Mouse (Mus musculus) liver, embryonic 11.5 days (tissue): ENCODE measurements around the gene Naglu. TPM values are rescaled to one million over a fixed set of nuclear protein-coding genes. Genes with fewer than 3 reads are reported as not detected.

ENCODE experiments used
- ATAC-seq: fragments of 200-750 bp; cut with Nextera tagmentation; replicated peaks from 2 replicates; pipeline ENCODE4 v1.8.0; 2017; ENCODE audit warnings: moderate number of reproducible peaks, mild to moderate bottlenecking, moderate TSS enrichment, moderate library complexity; ENCODE audit not compliant: low FRiP score
- DNase-seq: peaks from one replicate; pipeline ENCODE4 v3.0.0-alpha.2; 2017; ENCODE audit warnings: low spot score
- H3K27ac ChIP-seq: fragments of 300-500 bp; sonication (generic); 2 replicates; pipeline ENCODE4 v1.5.1; 2014; ENCODE audit warnings: mild to moderate bottlenecking, low read depth, low read length, control low read depth
- H3K27me3 ChIP-seq: fragments of 300-500 bp; sonication (generic); replicated peaks from 2 replicates; pipeline ENCODE4 v1.6.1; 2014; ENCODE audit warnings: low read length, mixed read lengths; ENCODE audit not compliant: control insufficient read depth, insufficient read depth
- H3K36me3 ChIP-seq: fragments of 300-500 bp; sonication (generic); 2 replicates; pipeline ENCODE4 v1.6.1; 2014; ENCODE audit warnings: mild to moderate bottlenecking, low read length, moderate library complexity, mixed read lengths; ENCODE audit not compliant: control insufficient read depth, insufficient read depth
- H3K4me1 ChIP-seq: fragments of 300-500 bp; sonication (generic); replicated peaks from 2 replicates; pipeline ENCODE4 v1.6.1; 2014; ENCODE audit warnings: low read length, mixed read lengths; ENCODE audit not compliant: control insufficient read depth, insufficient read depth
- H3K4me2 ChIP-seq: fragments of 300-500 bp; sonication (generic); 2 replicates; pipeline ENCODE4 v1.6.1; 2014; ENCODE audit warnings: mild to moderate bottlenecking, control low read depth, moderate library complexity
- H3K4me3 ChIP-seq: fragments of 300-500 bp; sonication (generic); 2 replicates; pipeline ENCODE4 v1.5.1; 2014; ENCODE audit warnings: low read depth, low read length, control low read depth
- H3K9ac ChIP-seq: fragments of 300-500 bp; sonication (generic); 2 replicates; pipeline ENCODE4 v1.6.1; 2014; ENCODE audit warnings: low read depth, low read length, control low read depth
- H3K9me3 ChIP-seq: fragments of 300-500 bp; sonication (generic); 2 replicates; pipeline ENCODE4 v1.6.1; 2016; ENCODE audit warnings: low read length, inconsistent platforms, mixed read lengths; ENCODE audit not compliant: control insufficient read depth
- WGBS: fragments of 180-500 bp; shearing (Covaris S2); extraction: QIAGEN DNeasy Blood & Tissue Kit; methylation state at CpG from one replicate; pipeline ENCODE4 v1.1.7; 2014; 5-methylcytosine and 5-hydroxymethylcytosine counted together
- polyA plus RNA-seq: library from polyadenylated mRNA; unstranded; fragments of >200 nt; fragmentation: Nextera tagmentation; extraction: Ambion mirVana; gene quantifications from 2 replicates; pipeline ENCODE4 v1.2.1, GENCODE M21; 2014

The Naglu gene
- polyA plus RNA-seq, 1 experiment from 2014 or later = 8.0 TPM

DNA sequence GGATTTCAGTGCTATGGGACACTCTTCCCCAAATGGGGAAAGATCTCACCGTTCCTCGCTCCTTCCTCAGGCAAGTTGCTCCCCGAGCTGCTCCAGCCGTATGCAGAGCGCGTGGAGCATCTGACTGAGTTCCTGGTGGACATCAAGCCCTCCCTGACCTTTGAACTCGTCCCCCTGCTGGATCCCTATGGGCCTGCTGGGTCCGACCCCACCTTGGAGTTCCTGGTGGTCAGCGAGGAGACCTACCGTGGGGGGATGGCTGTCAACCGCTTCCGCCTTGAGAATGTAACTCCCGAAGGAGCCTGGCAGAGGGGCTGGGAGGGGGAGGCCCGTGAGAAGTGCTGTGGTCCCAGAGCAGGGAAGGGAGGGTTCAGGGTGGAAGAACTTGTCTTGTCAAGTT lies 14.4 kb downstream of the Naglu start:
- Histone ChIP-seq H3K36me3 (peaks cover 9% of the 10 kb centered on the region), H3K4me3 (peak overlapping the region; percentile 64; the same call in 1 of the 2 replicates), H3K4me2 (peak overlapping the region; percentile 74; the same call in 1 of the 2 replicates), H3K4me1 (peaks cover 42% of the 10 kb centered on the region), H3K27ac (no peak overlapping the region), H3K9me3 (no peaks in the 10 kb centered on the region), H3K27me3 (peaks cover 19% of the 10 kb centered on the region), H3K9ac (no peak overlapping the region)
- DNase-seq = no peak
- no peak for ATAC-seq
- WGBS = 89% methylated on average over 14 of the region's 14 CpGs

DNA sequence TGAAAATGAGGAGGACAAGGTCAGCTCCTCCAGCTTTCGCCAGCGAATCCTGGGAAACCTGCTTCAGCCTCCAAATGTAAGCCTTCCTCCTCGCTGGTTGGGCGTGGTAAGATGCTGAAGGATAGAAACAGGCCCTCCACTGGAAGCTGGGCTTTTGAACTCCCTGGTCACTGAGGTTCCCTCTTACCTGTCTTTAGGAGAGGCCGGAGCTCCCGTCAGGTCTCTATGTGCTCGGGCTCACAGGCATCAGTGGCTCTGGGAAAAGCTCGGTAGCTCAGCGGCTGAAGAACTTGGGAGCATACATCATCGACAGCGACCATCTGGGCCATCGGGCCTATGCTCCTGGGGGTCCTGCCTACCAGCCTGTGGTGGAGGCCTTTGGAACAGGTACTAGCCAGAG lies 15.0 kb downstream of the Naglu start:
- peaks cover 13% of the 10 kb centered on the region for H3K27me3 ChIP-seq
- no peak overlapping the region for H3K9ac ChIP-seq
- DNase-seq (no peak), ATAC-seq (no peak)
- 94% methylated on average over 12 of the region's 12 CpGs for WGBS
- H3K27ac ChIP-seq = no peak overlapping the region
- peaks cover 13% of the 10 kb centered on the region for H3K36me3 ChIP-seq
- H3K4me1 ChIP-seq = peaks cover 40% of the 10 kb centered on the region
- H3K4me2 ChIP-seq = no peak overlapping the region
- no peak overlapping the region for H3K4me3 ChIP-seq
- H3K9me3 ChIP-seq = no peaks in the 10 kb centered on the region

GRCm38 (mm10) chr11:101085617-101086322 lies 16.0 kb downstream of the Naglu start:
- Histone ChIP-seq H3K36me3 (peaks cover 22% of the 10 kb centered on the region), H3K4me1 (peaks cover 40% of the 10 kb centered on the region), H3K27ac (peak overlapping the region; percentile 81; the same call in 1 of the 2 replicates), H3K4me2 (no peak overlapping the region; the same call in 1 of the 2 replicates), H3K4me3 (peak overlapping the region; percentile 92; the same call in 1 of the 2 replicates), H3K9me3 (no peaks in the 10 kb centered on the region), H3K9ac (no peak overlapping the region; the same call in 1 of the 2 replicates), H3K27me3 (peaks cover 4% of the 10 kb centered on the region)
- no peak for DNase-seq
- 91% methylated on average over 18 of the region's 18 CpGs for WGBS
- ATAC-seq = no peak

DNA sequence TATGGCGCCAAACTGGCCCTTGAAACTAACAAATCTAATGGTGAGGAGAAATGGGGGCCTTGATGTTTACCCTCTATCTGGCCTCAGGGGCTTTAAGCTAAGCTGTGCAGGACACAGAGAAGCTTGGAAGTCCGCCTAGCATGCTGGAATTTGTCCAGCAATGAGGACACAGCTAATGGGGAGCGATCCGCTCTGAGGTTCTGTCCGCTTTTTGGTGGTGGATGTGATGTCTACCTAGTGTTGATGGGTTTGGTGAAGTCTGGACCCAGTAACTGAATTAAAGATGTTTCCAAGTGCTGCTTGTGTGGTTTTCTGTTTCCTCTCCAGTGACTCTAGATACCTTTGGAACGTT lies 16.5 kb downstream of the Naglu start:
- H3K36me3 ChIP-seq = peaks cover 28% of the 10 kb centered on the region
- ATAC-seq (no peak), DNase-seq (no peak)
- peak overlapping the region; percentile 92 for H3K4me3 ChIP-seq
- peak overlapping the region; percentile 87; the same call in 1 of the 2 replicates for H3K9ac ChIP-seq
- no peaks in the 10 kb centered on the region; the same call in 1 of the 2 replicates for H3K27me3 ChIP-seq
- no peaks in the 10 kb centered on the region for H3K9me3 ChIP-seq
- peaks cover 40% of the 10 kb centered on the region for H3K4me1 ChIP-seq
- H3K4me2 ChIP-seq = peak overlapping the region; percentile 98
- peak overlapping the region; percentile 81 for H3K27ac ChIP-seq
- WGBS = 84% methylated on average over 6 of the region's 6 CpGs

DNA sequence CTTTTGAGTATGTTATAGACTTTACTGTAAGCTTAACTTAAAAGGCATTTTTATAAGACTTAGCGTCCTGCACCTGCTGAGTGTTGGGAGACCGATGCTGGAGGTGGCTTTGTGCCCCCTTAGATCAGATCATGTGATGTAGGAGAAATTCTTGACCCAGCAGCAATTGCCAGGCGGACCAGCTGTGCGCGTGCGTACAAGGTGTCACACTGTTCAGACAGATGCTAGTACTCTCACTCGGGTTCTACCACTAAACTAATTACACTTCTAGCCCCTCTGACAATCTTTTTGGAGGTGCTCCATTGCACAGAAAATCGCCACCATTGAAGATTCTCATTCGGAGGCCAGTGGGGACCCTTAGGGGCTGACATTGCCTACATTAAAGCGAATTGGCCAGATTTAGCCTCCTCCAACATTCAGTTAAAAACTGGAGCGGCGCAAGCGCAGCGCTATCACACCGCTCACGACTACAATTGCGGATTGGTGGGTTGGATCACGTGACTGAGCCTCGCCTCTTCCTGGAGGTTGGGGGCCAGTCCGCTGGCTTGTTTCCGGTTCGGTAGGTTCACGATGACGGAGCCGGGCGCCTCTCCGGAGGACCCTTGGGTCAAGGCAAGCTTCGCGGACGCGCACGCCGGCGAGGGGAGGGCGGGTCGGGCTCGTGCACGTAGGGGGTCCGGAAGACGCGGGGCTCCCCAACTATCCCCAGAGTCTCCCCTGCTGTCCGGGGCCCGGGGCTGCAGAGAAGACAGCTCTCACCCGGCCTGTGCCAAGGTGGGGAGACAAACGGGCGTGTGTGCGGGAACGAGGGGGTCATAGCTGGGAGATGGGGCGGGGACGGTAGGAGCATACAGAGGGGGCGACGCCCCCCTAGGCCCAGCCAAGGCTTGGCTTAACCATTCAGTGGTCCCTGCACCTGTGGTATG lies 17.2 kb downstream of the Naglu start, which contains the start of gene Mlx:
Mlx (plus strand) TSS at position 522 of the 926 bp plus-strand sequence.
- peak within 1 kb of the TSS; percentile 81 for H3K27ac ChIP-seq
- no peaks in the 10 kb centered on the region for H3K9me3 ChIP-seq
- no peaks in the 10 kb centered on the region for H3K27me3 ChIP-seq
- ATAC-seq (peak; percentile 81), DNase-seq (peak; percentile 85)
- peak within 1 kb of the TSS; percentile 98 for H3K4me2 ChIP-seq
- 3% methylated on average over 52 of the region's 52 CpGs for WGBS
- H3K4me1 ChIP-seq = peaks cover 38% of the 10 kb centered on the region
- peaks cover 35% of the 10 kb centered on the region for H3K36me3 ChIP-seq
- H3K9ac ChIP-seq = peak within 1 kb of the TSS; percentile 87
- peak within 1 kb of the TSS; percentile 92 for H3K4me3 ChIP-seq

DNA sequence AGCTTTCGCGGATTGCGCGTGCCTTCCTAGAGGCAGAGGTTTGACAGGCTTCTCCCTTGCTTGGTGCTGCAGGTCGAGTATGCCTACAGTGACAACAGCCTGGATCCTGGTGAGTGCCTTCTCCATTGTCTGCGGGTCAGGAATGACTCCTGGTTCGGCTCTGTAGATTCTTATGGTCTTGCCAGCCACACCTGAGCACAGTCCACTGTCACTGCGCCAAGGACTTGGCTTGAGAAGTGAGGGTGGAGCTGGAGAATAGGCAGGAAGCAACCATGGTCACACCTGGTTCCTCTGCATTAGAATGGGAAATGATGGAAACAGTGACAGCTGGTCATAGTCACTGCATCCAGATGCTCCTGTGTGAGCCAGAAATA lies 17.9 kb downstream of the Naglu start:
- 11% methylated on average over 8 of the region's 8 CpGs for WGBS
- H3K4me2 ChIP-seq = peak overlapping the region; percentile 98
- ATAC-seq (0 out of 2 replicates have a peak, but pooled peaks have one; percentile 1), DNase-seq (no peak)
- H3K9ac ChIP-seq = peak overlapping the region; percentile 87
- H3K4me3 ChIP-seq = peak overlapping the region; percentile 92
- H3K9me3 ChIP-seq = no peaks in the 10 kb centered on the region
- H3K27ac ChIP-seq = peak overlapping the region; percentile 81
- H3K27me3 ChIP-seq = no peaks in the 10 kb centered on the region
- peaks cover 40% of the 10 kb centered on the region for H3K4me1 ChIP-seq
- peaks cover 41% of the 10 kb centered on the region for H3K36me3 ChIP-seq

DNA sequence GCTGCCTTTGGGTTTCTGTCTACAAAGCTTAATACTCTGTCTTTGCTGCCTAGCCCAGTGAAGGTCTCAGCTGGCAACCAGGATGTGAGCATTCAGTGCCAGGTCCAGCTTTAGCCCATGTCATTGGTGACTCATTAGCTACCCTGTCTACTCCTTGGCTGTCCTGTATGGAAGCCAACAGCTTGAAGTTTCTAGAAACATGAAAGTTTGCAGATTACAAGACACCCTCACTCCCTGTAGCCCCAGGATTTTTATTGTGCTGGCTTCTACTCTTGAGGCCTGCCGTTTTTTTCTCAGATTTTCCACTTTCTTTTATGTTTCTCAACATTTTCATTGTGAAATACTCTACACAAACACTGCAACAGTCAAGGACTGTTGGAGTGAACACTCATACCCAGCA lies 20.1 kb downstream of the Naglu start:
- H3K9ac ChIP-seq = no peak overlapping the region
- no peaks in the 10 kb centered on the region for H3K27me3 ChIP-seq
- ATAC-seq = no peak
- WGBS = 83% methylated on average over 1 of the region's 1 CpGs
- H3K27ac ChIP-seq = no peak overlapping the region
- H3K4me2 ChIP-seq = no peak overlapping the region
- H3K4me1 ChIP-seq = peaks cover 35% of the 10 kb centered on the region
- no peaks in the 10 kb centered on the region for H3K9me3 ChIP-seq
- no peak overlapping the region for H3K4me3 ChIP-seq
- peaks cover 50% of the 10 kb centered on the region for H3K36me3 ChIP-seq
- no peak for DNase-seq

DNA sequence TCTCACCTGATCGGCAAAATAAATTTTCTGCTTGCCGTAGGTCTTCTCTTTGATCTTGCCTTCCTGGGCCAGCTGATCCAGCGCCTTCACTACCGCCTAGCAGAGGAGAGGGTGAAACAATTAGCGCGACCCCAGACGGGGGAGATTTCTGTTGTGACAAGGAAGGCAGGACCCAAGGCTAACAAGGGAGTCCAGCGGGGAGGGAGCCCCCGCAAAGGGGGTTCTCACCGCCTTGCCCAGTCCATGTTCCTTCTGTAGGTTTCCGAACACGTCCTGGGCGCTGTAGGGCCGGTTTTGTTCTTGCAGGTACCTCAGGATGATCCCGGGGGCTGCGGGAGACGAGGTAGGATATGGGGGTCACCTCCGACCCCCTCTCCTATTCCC lies 25.1 kb downstream of the Naglu start:
- H3K27me3 ChIP-seq = no peaks in the 10 kb centered on the region
- peak; percentile 35; the same call in 1 of the 2 replicates for ATAC-seq
- H3K9me3 ChIP-seq = no peaks in the 10 kb centered on the region
- peak overlapping the region; percentile 96 for H3K4me2 ChIP-seq
- peaks cover 8% of the 10 kb centered on the region for H3K4me1 ChIP-seq
- H3K36me3 ChIP-seq = peaks cover 52% of the 10 kb centered on the region
- under 1% methylated on average over 18 of the region's 18 CpGs for WGBS
- peak overlapping the region; percentile 82 for H3K9ac ChIP-seq
- H3K27ac ChIP-seq = peak overlapping the region; percentile 86; the same call in 1 of the 2 replicates
- peak overlapping the region; percentile 62 for H3K4me3 ChIP-seq
- DNase-seq = no peak
